Mouse (Mus musculus) forebrain, embryonic 15.5 days (tissue): ENCODE data around the gene Smurf2. TPM values are rescaled to one million over a fixed set of nuclear protein-coding genes. Genes with fewer than 3 reads are reported as not detected.
A peak's percentile ranks its signal among the peaks of the same experiment; 100 is the strongest.

Experiments used
- ATAC-seq: fragments of 200-750 bp; cut with Nextera tagmentation; replicated peaks from 2 replicates; pipeline ENCODE4 v1.8.0; 2017; ENCODE audit warnings: mild to moderate bottlenecking, moderate TSS enrichment, moderate library complexity
- H3K27ac ChIP-seq: fragments of 300-500 bp; sonication (generic); replicated peaks from 2 replicates; pipeline ENCODE4 v1.5.1; 2015; ENCODE audit warnings: mild to moderate bottlenecking, inconsistent platforms
- H3K27me3 ChIP-seq: fragments of 300-500 bp; sonication (generic); 2 replicates; pipeline ENCODE4 v1.6.1; 2015; ENCODE audit warnings: inconsistent platforms
- H3K36me3 ChIP-seq: fragments of 300-500 bp; sonication (generic); 2 replicates; pipeline ENCODE4 v1.6.1; 2015; ENCODE audit warnings: mild to moderate bottlenecking, inconsistent platforms
- H3K4me1 ChIP-seq: fragments of 300-500 bp; sonication (generic); 2 replicates; pipeline ENCODE4 v1.6.1; 2015; ENCODE audit warnings: inconsistent platforms
- H3K4me2 ChIP-seq: fragments of 300-500 bp; sonication (generic); replicated peaks from 2 replicates; pipeline ENCODE4 v1.6.1; 2015; ENCODE audit warnings: mild to moderate bottlenecking, inconsistent platforms
- H3K4me3 ChIP-seq: fragments of 300-500 bp; sonication (generic); 2 replicates; pipeline ENCODE4 v1.5.1; 2015; ENCODE audit warnings: mild to moderate bottlenecking, inconsistent platforms
- H3K9ac ChIP-seq: fragments of 300-500 bp; sonication (generic); replicated peaks from 2 replicates; pipeline ENCODE4 v1.6.1; 2015; ENCODE audit warnings: mild to moderate bottlenecking, inconsistent platforms
- H3K9me3 ChIP-seq: fragments of 300-500 bp; sonication (generic); 2 replicates; pipeline ENCODE4 v1.6.1; 2016; ENCODE audit warnings: inconsistent platforms
- WGBS: fragments of 180-500 bp; shearing (Covaris S2); methylation state at CpG from one replicate; pipeline ENCODE4 v1.1.7; 2015; ENCODE audit warnings: mixed read lengths; 5-methylcytosine and 5-hydroxymethylcytosine counted together
- microRNA-seq: library from miRNA; unstranded; fragments of <30 nt; microRNA quantifications from one replicate; pipeline ENCODE4, GENCODE M21; 2016
- polyA plus RNA-seq: library from polyadenylated mRNA; unstranded; fragments of >200 nt; fragmentation: Nextera tagmentation; extraction: Ambion mirVana; gene quantifications from 2 replicates; pipeline ENCODE4 v1.2.1, GENCODE M21; 2015

Gene Smurf2
- polyA plus RNA-seq, 1 experiment from 2014 or later = 16.0 TPM

DNA sequence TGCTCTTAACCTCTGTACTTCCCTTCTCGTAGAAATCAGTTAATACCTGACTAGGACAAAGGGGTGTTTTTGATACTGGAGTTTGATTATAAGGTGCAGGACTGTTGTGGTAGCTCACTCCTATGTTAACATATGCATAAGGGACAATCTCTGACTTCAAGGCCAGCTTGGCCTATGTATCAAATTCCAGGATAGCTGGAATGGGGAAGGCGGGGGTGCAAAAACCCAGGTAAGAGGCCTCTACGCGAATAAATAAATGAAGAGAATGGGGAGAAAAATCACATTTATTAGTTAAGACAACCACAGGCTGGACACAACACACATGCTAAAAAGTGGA lies 140.5 kb downstream of the Smurf2 start:
- Histone ChIP-seq H3K27me3 (no peaks in the 10 kb centered on the region), H3K27ac (peak overlapping the region; percentile 95), H3K9ac (no peak overlapping the region), H3K4me1 (peaks cover 37% of the 10 kb centered on the region), H3K4me2 (peak overlapping the region; percentile 91; the same call in 1 of the 2 replicates), H3K36me3 (peaks cover 58% of the 10 kb centered on the region), H3K9me3 (no peaks in the 10 kb centered on the region), H3K4me3 (no peak overlapping the region)
- WGBS = 64% methylated on average over 4 of the region's 4 CpGs
- no peak; the same call in 1 of the 2 replicates for ATAC-seq

DNA sequence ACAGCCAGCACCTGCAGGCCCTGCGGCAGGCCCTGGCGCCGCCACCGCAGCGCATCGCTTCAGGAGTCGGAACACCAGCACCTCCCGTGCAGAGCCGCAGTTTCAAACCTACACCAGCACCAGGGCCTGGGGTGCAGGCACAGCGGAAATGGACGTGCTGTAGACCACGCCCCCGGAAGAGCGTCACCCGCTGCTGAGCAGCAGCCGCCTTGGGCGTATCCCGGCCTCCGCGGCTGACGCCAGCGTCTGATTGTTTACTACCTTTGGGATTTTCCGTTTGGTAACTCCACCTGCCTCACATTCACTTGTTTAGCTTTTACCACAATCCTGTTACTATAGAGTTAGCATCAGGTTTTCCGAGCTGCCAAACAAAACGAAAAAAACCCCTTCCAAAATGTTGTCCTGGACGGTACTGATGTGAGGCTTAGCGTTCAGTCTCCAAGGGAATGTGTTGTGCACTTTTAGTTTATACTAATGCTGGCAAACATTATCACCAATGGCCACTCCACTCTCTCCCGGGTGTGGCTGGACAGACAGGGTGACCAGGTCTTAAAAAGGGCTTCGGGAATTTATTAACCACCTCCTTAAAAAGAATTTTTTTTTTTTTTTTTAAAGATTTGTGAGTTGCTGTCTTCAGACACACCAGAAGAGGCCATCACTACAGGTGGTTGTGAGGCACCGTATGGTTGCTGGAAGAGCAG lies 141.0 kb downstream of the Smurf2 start, which contains the start of gene Polg2:
Gene Polg2, minus strand, starts transcription at position 150 of the 701 bp plus-strand sequence.
- H3K27ac ChIP-seq = peak within 1 kb of the TSS; percentile 95
- H3K9me3 ChIP-seq = no peaks in the 10 kb centered on the region
- peaks cover 34% of the 10 kb centered on the region for H3K4me1 ChIP-seq
- H3K9ac ChIP-seq = peak within 1 kb of the TSS; percentile 82
- H3K4me2 ChIP-seq = peak within 1 kb of the TSS; percentile 91
- peak; percentile 99 for ATAC-seq
- 3% methylated on average over 30 of the region's 30 CpGs for WGBS
- peak within 1 kb of the TSS; percentile 75 for H3K4me3 ChIP-seq
- no peaks in the 10 kb centered on the region for H3K27me3 ChIP-seq
- peaks cover 58% of the 10 kb centered on the region for H3K36me3 ChIP-seq

- WGBS = 3% methylated on average over 39 of the region's 39 CpGs
- peak overlapping the region; percentile 95 for H3K27ac ChIP-seq
- H3K9me3 ChIP-seq = no peaks in the 10 kb centered on the region
- peaks cover 58% of the 10 kb centered on the region for H3K36me3 ChIP-seq
- peak overlapping the region; percentile 75 for H3K4me3 ChIP-seq
- H3K27me3 ChIP-seq = no peaks in the 10 kb centered on the region
- H3K4me1 ChIP-seq = peaks cover 30% of the 10 kb centered on the region
- peak overlapping the region; percentile 91 for H3K4me2 ChIP-seq
- H3K9ac ChIP-seq = peak overlapping the region; percentile 82
- ATAC-seq = peak; percentile 81; the same call in 1 of the 2 replicates
Measured at GRCm38 (mm10) chr11:106778589-106779387, 141.7 kb downstream of the Smurf2 start.

DNA sequence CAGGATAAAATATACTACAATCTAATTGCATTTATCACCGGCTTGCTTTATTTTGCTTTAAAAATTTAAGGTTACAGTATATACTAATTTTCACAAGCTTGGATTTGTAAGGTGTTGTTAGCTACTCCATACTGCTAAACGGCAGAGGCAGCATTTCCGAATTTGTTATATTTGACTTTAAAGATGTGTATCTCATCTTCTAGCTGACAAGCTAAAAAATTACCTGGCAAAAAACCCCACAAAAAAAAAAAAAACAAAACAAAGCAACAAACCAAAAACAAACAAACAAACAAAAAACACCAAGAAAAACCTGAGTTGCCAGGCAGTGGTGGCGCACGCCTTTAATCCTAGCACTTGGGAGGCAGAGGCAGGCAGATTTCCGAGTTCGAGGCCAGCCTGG lies 142.4 kb downstream of the Smurf2 start:
- Histone ChIP-seq H3K4me3 (no peak overlapping the region), H3K4me2 (peak overlapping the region; percentile 91; the same call in 1 of the 2 replicates), H3K36me3 (peaks cover 58% of the 10 kb centered on the region), H3K4me1 (peaks cover 25% of the 10 kb centered on the region), H3K9ac (no peak overlapping the region), H3K9me3 (no peaks in the 10 kb centered on the region), H3K27me3 (no peaks in the 10 kb centered on the region), H3K27ac (no peak overlapping the region)
- ATAC-seq = no peak
- 94% methylated on average over 7 of the region's 7 CpGs for WGBS

DNA sequence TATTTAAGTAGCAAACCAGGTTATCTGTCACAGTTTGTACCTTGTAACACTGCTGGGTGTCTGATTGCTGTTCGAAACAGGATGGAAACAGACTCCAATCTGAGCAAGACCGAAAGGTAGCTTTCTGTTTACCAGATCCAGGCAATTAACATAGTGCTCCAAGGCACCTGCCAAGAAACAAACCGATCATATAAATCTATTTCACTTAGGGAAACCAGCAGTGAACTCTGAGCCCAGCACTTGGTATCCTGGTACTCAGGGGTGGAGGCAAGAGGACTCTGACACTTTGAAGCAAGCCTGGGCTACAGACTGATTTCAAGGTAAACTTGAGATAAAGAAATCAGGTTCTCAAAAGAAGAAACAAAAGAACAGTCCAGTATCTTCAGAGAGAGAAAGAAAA lies 143.1 kb downstream of the Smurf2 start:
- Histone ChIP-seq H3K4me2 (no peak overlapping the region), H3K9ac (0 out of 2 replicates have a peak overlapping the region, but pooled peaks have one; percentile 10), H3K27me3 (no peaks in the 10 kb centered on the region), H3K9me3 (no peaks in the 10 kb centered on the region), H3K4me1 (peaks cover 25% of the 10 kb centered on the region), H3K27ac (no peak overlapping the region), H3K36me3 (peaks cover 58% of the 10 kb centered on the region), H3K4me3 (no peak overlapping the region)
- WGBS = 95% methylated on average over 3 of the region's 3 CpGs
- ATAC-seq = no peak

- Histone ChIP-seq H3K9ac (no peak overlapping the region), H3K27me3 (no peaks in the 10 kb centered on the region), H3K4me1 (peaks cover 25% of the 10 kb centered on the region), H3K27ac (no peak overlapping the region), H3K36me3 (peaks cover 58% of the 10 kb centered on the region), H3K4me2 (no peak overlapping the region), H3K9me3 (no peaks in the 10 kb centered on the region), H3K4me3 (no peak overlapping the region)
- no peak for ATAC-seq
- 97% methylated on average over 4 of the region's 4 CpGs for WGBS
Measured at GRCm38 (mm10) chr11:106776960-106777359, 143.6 kb downstream of the Smurf2 start.

GRCm38 (mm10) chr11:106773061-106773460 lies 147.5 kb downstream of the Smurf2 start:
- 91% methylated on average over 9 of the region's 9 CpGs for WGBS
- H3K4me2 ChIP-seq = no peak overlapping the region
- H3K27ac ChIP-seq = no peak overlapping the region
- no peak for ATAC-seq
- no peak overlapping the region for H3K9ac ChIP-seq
- no peak overlapping the region for H3K4me3 ChIP-seq
- no peaks in the 10 kb centered on the region for H3K9me3 ChIP-seq
- no peaks in the 10 kb centered on the region for H3K27me3 ChIP-seq
- H3K36me3 ChIP-seq = peaks cover 55% of the 10 kb centered on the region
- H3K4me1 ChIP-seq = 0 out of 2 replicates have a peak, but pooled peaks cover 3% of the 10 kb centered on the region

DNA sequence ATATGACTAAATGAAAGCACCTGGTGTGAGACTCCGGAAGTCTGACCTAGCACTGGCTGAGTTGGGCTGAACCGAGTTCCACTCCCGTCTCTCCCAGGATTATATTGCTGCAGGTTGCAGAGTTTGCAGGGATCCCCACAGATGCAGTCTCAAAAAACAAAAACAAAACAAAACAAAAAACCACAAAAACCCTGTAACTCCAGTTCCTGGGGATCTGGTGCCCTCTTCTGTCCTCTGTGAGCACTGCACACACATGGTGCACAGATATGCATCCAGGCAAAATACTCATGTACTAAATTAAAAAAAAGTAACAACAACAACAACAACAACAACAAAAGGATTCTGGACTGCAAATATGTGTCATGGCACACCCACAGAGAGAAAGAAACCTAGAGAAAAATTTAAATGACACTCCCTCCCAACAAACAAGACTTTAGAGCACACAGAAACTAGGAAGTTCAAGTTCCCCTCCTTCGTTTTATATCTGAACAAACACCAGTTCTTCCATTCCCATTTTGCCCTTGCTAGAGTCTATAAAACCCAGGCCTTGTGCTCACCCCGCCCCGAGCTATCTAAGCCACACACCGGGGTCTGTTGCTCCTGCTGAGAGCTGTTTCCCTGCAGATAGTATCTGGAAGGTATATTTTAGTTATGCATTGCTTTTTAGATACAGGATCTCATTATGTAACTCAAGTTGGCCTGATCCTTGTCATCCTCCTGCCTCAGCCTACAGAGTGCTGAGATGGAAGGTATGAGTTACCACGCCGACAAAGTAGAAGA lies 150.1 kb downstream of the Smurf2 start:
- peaks cover 64% of the 10 kb centered on the region for H3K36me3 ChIP-seq
- no peak for ATAC-seq
- H3K27ac ChIP-seq = no peak overlapping the region
- no peak overlapping the region for H3K9ac ChIP-seq
- H3K4me3 ChIP-seq = no peak overlapping the region
- no peak overlapping the region for H3K4me2 ChIP-seq
- no peaks in the 10 kb centered on the region for H3K9me3 ChIP-seq
- H3K27me3 ChIP-seq = no peaks in the 10 kb centered on the region
- no peaks in the 10 kb centered on the region for H3K4me1 ChIP-seq
- WGBS = 98% methylated on average over 9 of the region's 9 CpGs

Small RNA genes lying within 50 kb of the gene (microRNA-seq; reads per million reads assigned to microRNA genes)
- gene Gm25994 = not detected
- gene Gm27322 = 0.66 reads per million
- 13.0 reads per million, percentile 28 among the genes with 10 or more reads in this experiment for gene Mir3064

Other genes with a start within 250 kb of the Smurf2 start
- 12.1 and 14.3 TPM in 2 replicates for gene Pecam1, start 170.1 kb downstream of the Smurf2 start, polyA plus RNA-seq
- gene Milr1, start 169.5 kb downstream of the Smurf2 start, polyA plus RNA-seq = 0.52 and 1.2 TPM in 2 replicates
- gene Polg2, start 141.2 kb downstream of the Smurf2 start, polyA plus RNA-seq = 9.9 and 11.0 TPM in 2 replicates
- 512 and 520 TPM in 2 replicates for gene Ddx5, start 131.5 kb downstream of the Smurf2 start, polyA plus RNA-seq
- gene Cep95, start 131.5 kb downstream of the Smurf2 start, polyA plus RNA-seq = 20.5 and 21.2 TPM in 2 replicates
- 262 and 282 TPM in 2 replicates for gene Kpna2, start 78.8 kb upstream of the Smurf2 start, polyA plus RNA-seq
- 4.0 and 5.7 TPM in 2 replicates for gene 1810010H24Rik, start 105.0 kb upstream of the Smurf2 start, polyA plus RNA-seq
- 37.1 and 38.0 TPM in 2 replicates for gene Bptf, start 211.4 kb upstream of the Smurf2 start, polyA plus RNA-seq